Mouse (Mus musculus) T-helper 1 cell (primary cell): ENCODE results near the gene Fbxo47.

Source experiments
- in situ Hi-C: fragments of 300-600 bp; cut with MboI, MseI; formaldehyde crosslinking; loops from one replicate; pipeline ENCODE4 v1.15.1; 2025; ENCODE audit warnings: high pct_unique_total_duplicates

Fbxo47 gene

DNA sequence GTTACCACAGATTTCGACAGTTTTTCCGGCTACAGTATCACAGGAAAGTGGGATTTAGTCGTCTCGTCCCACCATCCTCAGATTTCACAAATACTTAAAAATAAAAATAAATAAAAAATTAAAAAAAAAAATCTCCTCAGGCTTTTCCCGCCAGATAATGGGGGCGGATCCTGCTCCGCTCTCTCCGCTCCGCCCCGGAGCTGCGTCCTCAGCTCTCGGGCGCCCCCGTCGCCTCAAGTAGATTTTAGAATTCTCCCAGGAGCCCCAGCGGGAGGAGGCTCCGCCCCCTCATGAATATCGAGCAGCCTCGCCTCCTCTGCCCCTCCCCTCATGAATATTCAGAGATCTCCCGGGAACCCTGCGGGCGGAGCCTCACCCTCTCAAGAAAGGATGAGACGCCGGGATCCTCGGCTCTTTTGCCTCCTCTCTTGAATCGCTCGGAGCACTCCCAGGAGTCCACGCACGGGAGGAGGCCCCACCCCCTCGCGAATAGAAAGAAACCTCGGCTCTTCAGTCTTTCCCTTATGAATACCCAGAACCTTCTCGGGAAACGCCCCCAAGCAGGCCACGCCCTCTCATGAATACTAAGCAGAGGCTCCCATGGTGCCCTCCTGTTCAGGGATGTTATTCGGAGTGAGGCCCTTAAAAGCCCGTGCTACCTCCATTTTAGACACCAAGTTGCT lies at the start of gene Fbxo47:
TSS of gene Fbxo47 (minus strand) at position 237 of the 683 bp plus-strand sequence.
- in situ Hi-C loops, result no loop called here

DNA sequence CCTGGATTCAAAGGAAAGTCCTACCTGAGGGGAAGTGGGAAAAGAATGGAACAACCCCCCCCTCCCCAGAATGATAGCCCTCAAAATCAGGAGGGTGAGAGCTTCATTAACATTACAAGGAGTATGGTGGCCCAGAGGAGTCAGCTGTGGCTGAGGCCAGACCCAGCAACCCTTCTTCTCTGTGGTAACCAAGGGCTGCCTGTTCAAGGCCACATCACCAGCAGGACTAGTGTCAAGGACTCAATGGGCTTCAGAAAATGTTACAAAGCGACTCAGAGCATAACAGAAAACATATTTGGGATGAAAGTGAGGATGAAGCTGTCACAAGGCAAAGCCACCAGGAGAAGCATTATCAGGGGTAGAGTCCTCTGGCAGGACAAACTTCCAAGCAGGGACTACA lies 49.6 kb upstream of the Fbxo47 start:
- in situ Hi-C loops, result no loop called here

DNA sequence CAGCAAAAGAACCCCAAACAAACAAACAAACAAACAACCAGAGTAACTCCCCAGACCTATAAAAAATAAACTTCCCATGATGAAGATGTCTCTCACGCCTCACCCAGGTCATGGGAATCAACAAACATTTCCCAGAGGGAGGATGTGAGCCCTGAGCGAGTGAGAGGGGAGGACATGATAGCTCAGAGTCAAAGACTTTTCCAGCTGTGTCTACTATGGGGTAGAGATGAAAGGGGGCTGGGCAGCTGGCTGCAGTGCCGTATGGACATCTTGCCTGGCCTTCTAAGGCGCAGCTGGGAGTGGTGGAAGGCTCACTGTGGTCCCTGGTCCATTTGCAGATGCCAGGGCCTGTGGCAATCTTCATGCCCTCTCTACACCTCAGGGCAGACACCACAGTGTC lies 45.0 kb upstream of the Fbxo47 start:
- in situ Hi-C loops, result no loop called here

DNA sequence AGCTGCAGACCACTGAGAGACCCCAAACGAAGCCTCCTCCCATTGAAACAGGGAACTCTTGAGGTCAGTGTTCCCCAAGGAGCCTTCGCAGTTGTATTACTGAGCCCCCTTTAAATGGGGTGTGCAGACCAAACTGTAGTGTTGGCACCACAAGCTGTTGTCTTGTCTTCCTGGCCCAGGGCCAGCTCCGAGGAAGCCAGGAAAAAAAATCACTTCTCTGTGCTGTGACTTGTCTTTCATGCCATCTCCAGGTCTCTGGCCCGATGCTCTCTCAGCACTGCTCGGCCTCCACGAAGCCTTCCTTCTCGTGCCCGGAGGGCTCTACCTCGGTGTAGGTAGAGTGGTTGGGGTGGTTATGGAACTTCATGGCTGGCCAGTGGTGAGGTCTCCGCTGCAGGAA lies 40.3 kb upstream of the Fbxo47 start:
- in situ Hi-C loops, result no loop called here

DNA sequence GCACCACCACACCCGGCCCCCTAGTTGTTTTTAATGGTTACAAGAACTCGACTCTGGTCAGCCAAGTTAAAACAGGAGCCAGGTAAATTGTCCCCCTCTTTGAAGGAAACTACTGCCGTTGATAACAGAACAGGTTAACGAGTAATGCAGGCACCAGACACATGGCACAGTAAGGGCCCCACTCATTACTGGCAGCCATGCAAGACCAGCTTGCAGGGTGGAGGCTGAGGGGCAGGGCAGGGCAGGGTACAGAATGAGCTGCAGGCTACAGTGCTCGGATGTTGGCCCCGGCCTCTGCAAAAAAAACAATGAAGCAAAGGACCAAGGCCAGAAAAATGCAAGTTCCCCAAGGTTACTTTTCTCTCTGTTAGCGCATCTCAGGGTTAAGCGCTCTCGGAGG lies 39.7 kb upstream of the Fbxo47 start:
- in situ Hi-C loops, result no loop called here

DNA sequence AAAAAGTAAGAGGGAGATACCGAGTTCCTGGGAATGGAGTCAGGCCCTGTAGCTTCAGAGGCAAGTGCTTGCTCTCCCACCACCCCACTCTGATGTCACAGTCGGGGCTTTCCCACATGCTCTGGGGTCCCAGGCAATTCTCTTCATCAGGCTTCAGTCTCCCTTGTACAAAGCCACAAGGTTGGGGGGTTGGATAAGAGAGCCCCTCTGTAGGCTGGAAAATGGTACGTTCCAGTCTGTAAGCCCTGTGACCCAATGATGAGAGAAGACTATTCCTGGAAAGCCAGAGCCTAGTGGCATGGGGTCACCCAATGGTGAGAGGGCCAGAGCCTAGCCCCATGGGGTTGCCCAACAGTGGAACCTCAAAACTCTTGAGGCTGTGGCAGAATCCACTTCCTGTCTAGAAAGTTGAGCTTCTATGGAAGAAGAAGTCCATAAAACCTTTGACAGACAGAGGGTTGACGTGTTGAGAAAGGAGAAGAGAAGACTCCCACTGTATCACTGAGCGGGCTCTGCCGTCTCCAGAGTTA lies 32.1 kb upstream of the Fbxo47 start:
- in situ Hi-C loops, result no loop called here

DNA sequence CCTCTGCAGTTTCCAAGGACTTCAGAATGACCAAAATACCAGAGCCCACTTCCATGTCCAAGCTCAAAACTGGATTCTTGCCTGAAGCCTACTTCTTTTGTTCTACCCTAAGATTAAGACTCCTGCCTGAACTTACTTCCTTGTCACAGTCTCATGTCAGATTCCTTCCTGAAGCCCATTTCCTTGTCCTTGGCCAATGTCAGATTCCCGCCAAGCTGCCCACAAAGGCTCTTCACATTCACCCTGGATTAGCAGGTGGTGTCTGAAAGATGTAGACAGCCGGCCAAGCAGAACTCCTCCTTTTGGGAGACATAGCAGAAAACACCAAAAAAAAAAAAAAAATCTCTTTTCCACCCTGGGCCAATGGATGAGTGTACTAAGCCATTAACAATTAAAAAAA lies 31.5 kb upstream of the Fbxo47 start:
- in situ Hi-C loops, result no loop called here

DNA sequence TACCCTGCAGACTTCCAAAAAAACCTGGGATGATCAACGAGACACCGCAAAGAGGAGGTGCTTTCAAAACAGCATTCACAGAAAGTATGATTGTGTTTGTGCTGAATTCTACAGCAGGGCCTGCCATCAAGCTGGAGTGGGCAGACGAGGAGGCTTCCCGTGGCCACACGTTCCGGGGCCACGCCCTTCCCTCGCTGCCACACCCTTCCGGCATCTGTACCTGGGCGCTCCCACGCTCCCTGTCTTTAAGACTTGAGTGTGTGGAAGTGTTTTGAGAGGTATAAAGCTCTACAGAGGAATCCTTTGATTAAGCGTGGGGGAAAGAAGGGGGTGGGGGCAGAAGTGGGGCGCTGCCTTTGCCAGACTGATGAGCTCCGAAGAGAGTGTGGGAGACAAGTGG lies 29.2 kb upstream of the Fbxo47 start:
- in situ Hi-C loops, result no loop called here

DNA sequence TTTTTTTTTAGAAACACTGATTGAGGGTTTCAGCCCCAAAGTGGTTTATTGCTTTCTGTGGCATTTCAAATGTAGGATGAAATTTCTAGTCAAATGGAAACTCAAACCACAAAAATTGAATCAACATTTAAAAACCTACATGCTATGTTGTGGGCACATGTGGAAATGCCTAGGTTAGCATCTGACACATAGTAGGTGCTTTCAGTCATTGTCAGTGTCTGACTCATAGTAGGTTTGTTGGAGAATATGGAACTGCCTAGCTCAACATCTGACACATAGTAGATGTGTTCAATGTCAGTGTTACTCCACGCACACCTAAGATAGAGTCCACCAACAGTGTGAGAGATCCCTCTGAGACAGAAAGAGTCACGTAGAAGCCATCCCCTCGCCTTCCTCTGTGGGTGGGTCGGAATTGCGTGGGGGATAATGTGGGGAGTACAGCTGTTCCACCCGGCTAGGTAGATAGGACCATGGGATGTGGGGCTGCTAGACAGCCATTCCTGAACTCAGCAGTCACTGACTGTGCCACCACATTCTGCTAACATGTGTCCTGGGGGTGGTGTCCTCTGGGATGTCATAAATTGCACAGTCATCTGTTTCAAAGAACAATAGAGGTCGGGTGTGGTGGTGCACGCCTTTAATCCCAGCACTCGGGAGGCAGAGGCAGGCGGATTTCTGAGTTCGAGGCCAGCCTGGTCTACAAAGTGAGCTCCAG lies 24.8 kb upstream of the Fbxo47 start:
- in situ Hi-C loops, result no loop called here

DNA sequence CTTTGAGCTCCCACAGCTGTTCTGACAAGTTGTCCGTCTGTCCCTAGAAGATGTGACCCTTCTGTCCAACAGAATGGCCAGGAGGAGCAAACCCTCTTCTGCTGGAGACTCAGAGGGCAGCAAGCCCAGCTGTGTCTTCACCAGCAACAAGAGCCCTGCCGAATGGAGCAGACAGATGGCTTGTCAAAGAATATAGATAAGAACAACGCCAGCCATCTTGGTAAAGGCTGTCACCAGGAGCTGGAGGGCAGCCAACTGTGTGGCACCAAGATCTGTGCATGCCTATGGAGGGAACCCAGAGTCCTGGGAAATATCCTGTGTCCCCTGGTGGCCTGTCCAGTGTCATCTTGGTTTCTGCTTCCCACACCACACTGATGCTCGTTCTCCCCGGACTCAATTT lies 24.0 kb upstream of the Fbxo47 start:
- in situ Hi-C loops, result no loop called here

DNA sequence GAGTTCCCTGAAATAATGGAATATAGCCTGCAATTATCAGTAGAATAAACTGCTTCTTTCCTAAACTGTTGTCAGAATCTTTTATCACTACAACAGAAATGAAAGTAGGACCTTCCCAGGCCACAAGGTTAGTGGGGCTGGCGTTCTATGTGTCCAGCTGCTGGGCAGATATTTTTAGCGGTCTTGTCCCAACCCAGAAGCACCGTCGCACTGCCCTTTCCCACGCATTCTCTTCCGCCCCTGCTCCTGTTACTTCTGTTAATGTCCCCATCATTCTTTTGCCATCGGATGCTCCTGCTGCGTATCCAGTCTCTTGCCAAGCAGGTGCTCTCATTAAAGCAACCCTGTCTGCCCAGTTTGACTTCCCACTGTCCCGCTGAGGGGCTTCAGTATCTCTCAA lies 23.0 kb upstream of the Fbxo47 start:
- in situ Hi-C loops, result no loop called here

DNA sequence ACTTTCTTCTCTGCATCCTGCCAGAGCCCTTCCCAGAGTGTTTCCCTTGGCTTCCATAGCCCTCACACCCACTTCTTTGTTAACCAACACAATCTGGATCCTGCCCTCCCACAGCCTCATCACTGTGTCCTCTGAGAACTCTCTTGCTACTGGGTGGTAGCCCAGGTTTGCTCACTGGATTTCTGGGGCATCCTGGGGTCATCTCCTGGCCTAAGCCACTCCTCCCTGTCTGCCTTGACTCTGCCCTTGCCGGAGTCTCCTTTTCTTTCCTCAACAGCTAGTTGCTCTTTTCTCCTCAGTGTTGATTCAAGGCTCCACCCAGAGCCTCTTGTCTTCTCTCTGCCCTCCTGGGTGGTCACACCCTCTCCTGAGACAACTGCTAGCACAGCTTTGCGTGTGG lies 22.0 kb upstream of the Fbxo47 start:
- in situ Hi-C loops, result no loop called here

DNA sequence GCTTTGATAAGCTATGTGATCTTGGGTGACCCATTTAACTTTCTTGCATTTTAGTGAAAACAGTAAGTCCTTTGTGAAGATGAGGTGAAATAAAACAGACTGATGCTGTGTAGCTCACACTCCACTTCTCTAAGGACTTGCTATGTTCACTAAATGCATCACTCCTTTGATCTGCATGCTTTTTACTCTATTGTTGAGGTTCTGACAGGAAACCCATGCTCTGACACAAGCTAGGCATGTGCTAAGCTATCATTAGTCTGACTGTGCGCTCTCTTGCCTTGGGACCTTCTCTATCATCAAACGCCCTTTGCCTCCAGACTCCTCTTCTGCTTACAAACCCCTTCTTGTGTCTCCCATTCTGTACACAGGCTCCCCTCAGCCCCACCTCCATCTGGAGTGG lies 21.6 kb upstream of the Fbxo47 start:
- in situ Hi-C loops, result no loop called here

DNA sequence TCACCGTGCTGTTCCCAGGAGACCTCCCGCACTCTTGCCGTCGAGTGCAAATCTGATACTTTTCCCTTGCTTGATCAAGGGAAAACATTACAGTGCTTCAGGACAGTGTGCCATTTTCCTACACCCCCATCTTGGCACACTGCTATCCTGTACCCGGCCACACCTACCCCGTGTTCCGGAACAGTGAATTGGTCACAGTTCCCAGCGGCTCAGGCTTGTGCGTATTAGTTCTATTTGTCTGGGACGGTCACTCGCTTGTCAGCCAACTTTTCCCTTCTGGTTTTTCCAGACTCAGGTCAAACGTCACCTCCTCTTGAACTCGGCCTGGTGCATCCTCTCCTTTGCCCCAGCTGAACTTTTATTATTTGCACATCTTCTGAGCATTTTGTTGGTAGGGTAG lies 20.8 kb upstream of the Fbxo47 start:
- in situ Hi-C loops, result loop anchor here (5.0 kb wide), 1 partner anchor 78 kb away; no protein-coding TSS in a partner anchor

DNA sequence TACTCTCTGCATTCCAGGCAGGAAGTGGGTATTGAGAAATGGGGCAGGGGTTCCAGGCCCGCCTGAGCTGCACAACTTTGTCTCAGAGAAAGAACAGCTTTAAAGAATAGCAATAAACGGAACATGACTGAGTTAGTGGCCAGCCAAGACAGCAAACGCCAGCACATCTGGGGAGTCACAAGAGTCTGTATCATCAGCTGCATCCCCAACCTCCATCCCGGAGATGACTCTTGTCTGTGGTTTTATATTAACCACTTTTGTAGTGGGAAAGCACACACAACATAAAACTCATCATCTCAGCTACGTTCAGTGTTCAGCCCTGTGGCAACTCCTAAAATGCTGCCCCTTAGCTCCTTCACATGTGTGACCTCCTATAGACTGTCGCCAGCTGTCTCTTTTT lies 17.9 kb upstream of the Fbxo47 start:
- in situ Hi-C loops, result loop anchor here (5.0 kb wide), 1 partner anchor 80 kb away; no protein-coding TSS in a partner anchor

DNA sequence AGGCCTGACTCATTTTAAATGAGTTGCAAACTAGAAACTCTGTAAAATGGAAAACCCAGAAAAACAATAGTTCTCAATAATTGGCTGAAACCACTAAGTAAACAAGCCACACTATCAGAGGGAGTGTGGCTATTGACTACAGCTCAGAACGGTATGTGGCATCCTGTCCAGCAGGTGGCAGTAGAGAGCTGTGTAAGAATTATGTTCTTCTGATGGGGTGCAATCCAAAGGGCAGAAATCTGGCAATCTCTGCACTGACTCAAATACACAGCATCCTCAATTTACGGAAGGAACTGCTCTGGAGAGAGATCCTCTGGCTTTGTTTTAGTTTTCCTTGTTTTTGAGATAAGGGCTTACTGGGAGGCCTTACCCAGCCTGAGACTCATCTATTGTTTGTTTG lies 15.9 kb upstream of the Fbxo47 start:
- in situ Hi-C loops, result loop anchor here (5.0 kb wide), 1 partner anchor 82 kb away; no protein-coding TSS in a partner anchor

DNA sequence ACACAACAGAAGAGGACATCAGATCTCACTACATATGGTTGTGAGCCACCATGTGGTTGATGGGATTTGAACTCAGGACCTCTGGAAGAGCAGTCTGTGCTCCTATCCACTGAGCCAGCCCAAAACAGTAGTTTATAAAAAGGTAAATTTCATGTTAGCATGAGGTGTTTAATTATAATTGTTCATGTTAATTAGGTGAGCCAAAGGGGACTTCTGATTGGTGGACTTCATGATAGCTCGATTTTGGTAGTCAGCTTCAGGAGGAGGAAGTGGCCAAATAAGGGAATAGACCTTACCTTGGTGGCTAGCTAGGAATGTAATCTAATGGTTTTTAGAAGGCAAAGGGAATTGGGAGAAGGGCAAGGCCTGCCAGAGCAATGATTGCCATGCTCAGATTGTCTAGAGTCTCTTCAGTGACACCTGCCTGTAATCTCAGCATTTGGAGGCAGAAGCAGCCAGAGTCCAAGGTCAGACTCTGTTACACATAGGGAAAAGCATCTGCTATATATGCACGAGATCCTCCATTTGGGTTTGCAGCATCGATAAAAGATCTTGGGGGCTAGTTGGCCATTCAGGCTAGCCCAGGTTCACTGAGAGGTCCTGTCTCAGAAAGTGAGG lies 13.7 kb upstream of the Fbxo47 start:
- in situ Hi-C loops, result no loop called here

DNA sequence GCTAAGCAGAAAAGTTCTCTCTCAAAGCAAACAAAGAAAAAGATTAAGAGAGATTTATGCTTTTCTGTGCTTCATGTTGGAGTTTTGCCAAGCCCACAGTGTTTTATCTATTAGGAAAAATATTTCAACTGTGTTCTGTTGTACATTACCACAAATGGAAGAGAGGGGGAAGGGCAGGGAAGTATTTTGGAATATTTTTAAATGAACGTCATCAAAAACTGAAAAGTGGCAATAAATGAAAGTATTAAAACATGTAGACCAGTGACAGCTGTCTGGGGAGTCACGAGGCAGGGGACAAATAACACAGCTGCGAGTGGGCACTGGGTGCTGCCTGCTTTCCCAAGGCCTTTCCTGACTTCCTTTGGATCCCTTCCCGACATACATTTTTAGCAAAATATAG lies 12.7 kb upstream of the Fbxo47 start:
- in situ Hi-C loops, result no loop called here

DNA sequence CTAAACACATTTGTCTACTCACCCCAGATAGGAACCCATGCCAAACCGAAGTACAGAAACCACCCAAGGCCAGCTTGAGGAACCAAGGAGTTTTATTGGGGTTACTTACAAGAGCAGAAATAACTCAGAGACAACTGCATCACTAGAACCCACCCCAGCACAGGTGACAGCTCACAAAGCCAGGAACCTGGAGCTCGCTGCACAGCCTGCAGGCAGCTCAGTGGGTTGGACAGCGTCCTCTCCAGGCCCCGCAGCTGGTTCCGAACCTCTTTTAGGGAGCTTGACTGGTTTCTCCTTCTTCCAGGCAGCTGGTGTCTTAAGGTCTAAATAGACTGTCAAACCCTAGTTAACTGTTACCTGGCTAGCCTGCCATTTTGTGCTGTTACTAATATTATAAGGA lies 7.9 kb upstream of the Fbxo47 start:
- in situ Hi-C loops, result no loop called here

DNA sequence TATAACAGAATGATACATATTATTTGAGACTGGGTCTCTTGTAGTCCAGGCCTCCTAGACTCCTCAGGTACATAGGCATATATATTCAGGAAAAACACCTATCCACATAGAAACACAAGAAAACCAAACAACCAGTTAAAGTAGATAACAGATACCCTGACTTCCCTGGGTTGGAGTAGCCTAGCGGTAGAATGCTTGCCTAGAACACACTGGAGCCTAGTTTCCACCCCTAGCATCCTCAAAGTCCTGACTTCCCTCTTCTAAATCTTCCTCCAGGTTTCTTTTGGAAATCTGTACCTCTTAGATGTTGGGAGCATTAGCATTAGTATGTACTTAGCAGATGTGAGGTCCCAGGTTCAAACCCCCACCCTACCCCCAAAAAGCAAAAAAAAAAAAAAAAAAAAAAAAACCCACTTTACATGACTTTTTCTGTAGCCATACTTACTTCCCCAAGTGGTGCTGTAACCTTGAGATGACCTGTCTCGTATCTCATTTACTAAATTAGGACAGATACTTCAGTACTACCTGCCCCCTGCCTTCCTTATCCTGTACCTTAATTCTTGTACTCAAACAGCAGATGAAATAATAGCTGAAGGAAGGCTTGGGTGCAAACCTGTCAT lies 1.5 kb upstream of the Fbxo47 start:
- in situ Hi-C loops, result no loop called here

DNA sequence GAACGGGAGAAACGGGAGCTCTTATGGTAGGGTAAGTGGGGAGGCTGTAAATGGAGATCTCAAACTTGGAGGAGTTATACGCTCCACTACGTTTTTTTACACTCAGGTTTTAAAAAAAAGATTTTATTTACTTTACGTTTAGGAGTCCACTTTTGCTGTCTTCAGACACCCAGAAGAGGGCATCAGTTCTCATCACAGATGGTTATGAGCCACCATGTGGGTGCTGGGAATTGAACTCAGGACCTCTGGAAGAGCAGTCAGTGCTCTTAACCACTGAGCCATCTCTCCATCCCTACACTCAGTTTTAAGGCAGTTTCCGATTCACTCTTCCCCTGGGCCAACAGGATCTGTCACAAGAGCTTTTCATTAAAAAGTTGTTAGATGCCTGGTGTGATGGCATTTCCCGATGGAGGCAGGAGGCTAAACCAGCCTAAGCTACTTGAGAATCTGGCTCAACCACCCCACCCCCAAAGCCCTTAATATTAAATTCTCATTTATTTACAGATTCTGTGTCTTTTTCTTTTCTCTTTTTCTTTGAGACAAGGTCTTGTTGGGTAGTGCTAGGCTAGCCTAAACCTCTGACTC lies 739 bp upstream of the Fbxo47 start:
- in situ Hi-C loops, result no loop called here

DNA sequence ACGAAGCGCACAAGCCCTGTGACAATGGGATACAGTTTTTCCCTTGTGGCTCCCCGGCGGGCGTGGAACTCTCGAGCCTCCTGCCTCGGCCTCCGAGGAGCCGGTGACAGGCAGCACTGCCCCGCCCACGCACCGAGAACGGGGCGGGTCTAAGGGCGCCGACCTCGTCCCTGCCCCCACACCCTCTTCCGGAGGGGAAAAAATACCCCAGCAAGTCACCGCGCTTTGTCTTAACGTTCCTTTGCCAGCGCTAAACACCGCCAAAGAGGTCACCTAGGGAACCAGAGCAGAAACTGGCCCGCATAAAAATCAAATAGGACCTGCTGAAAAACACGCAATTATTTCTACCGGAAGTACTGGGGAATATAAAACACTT lies 424 bp downstream of the Fbxo47 start:
- in situ Hi-C loops, result no loop called here
